In genomic region chr8:46216838-46217237, GRCm38 (mm10) we compare ENCODE assay signal across 8 mouse cellular contexts. TPM values are rescaled to one million over a fixed set of nuclear protein-coding genes. Genes with fewer than 3 reads are reported as not detected.
DNase-seq lines count a peak whose midpoint lies in the region; ATAC-seq and TF ChIP-seq lines count a peak whose summit lies in the region.

No protein-coding gene starts in this region.

- H3K4me1 ChIP-seq in hindbrain, embryonic 12.5 days: peaks cover 8% of the 10 kb centered on the region
- no peaks in the 10 kb centered on the region; the same call in 1 of the 2 replicates for H3K4me1 ChIP-seq in lung, postnatal 0 days (ENCODE audit: insufficient read depth, low read depth, low read length)

- no peak for TF ChIP-seq CTCF in lung, postnatal 0 days (IDR thresholded peaks at IDR 0.05)

- peak overlapping the region; percentile 32 for H3K4me3 ChIP-seq in hindbrain, embryonic 12.5 days
- peak overlapping the region; percentile 25; the same call in 1 of the 2 replicates for H3K4me3 ChIP-seq in lung, postnatal 0 days (ENCODE audit: low read depth, low read length)

- H3K4me2 ChIP-seq in hindbrain, embryonic 12.5 days (replicated peaks): peak overlapping the region; percentile 54
- peak overlapping the region; percentile 56 for H3K4me2 ChIP-seq in lung, postnatal 0 days (replicated peaks; ENCODE audit: low read depth, low read length)

- H3K9ac ChIP-seq in hindbrain, embryonic 12.5 days: peak overlapping the region; percentile 58
- H3K9ac ChIP-seq in lung, postnatal 0 days (replicated peaks; ENCODE audit: low read depth): 0 out of 2 replicates have a peak overlapping the region, but pooled peaks have one; percentile 19

- H3K9me3 ChIP-seq in hindbrain, embryonic 12.5 days (replicated peaks): no peaks in the 10 kb centered on the region
- H3K9me3 ChIP-seq in lung, postnatal 0 days (ENCODE audit: low read length): no peaks in the 10 kb centered on the region

- peak; percentile 87 for ATAC-seq in hindbrain, embryonic 12.5 days (ENCODE audit: low FRiP score)
- ATAC-seq in lung, postnatal 0 days: peak; percentile 67
- ATAC-seq in inflammation-experienced regulatory T-cells, adult 6 months: no peak

- peak; percentile 45 for DNase-seq in adrenal gland, adult 8-10 months
- DNase-seq in cerebellum, postnatal 14 days: peak; percentile 80 to 87
- peak; percentile 80 for DNase-seq in gastrocnemius, adult 18-20 months (ENCODE audit: low spot score)
- DNase-seq in layer of hippocampus, postnatal 25 days (ENCODE audit: extremely low spot score in 1 of 2, low spot score in 1 of 2): peak; percentile 39 to 54
- peak; percentile 29 for DNase-seq in lung, postnatal 0 days (ENCODE audit: low spot score)
- DNase-seq in right cerebral cortex, adult 2 months (ENCODE audit: low spot score in 2 of 2): peak; percentile 53 to 57

- 4% methylated on average over 14 of the region's 14 CpGs for WGBS in hindbrain, embryonic 12.5 days
- WGBS in lung, postnatal 0 days: 4% methylated on average over 14 of the region's 14 CpGs

- no peak for TF ChIP-seq EP300 in lung, postnatal 0 days (IDR thresholded peaks at IDR 0.05)

- H3K27me3 ChIP-seq in hindbrain, embryonic 12.5 days: peaks cover 20% of the 10 kb centered on the region; the same call in 1 of the 2 replicates
- H3K27me3 ChIP-seq in lung, postnatal 0 days (replicated peaks; ENCODE audit: insufficient read depth, low read length): no peaks in the 10 kb centered on the region

- H3K36me3 ChIP-seq in hindbrain, embryonic 12.5 days: no peaks in the 10 kb centered on the region
- H3K36me3 ChIP-seq in lung, postnatal 0 days (ENCODE audit: insufficient read depth, low read length): no peaks in the 10 kb centered on the region

- H3K27ac ChIP-seq in hindbrain, embryonic 12.5 days: peak overlapping the region; percentile 64
- no peak overlapping the region for H3K27ac ChIP-seq in lung, postnatal 0 days (ENCODE audit: low read length)

RNA-seq across cellular contexts. Expression of gene Slc25a4, which starts 5.8 kb away (rescaled TPM):
- total RNA-seq in adrenal gland, adult 8-10 months (2022): 100 to 1,000 TPM; 161 to 210 (median 183) TPM
- total RNA-seq in gastrocnemius, adult 18-20 months (2021): 1,000 to 10,000 TPM; 2,853 to 2,971 TPM
- 561 and 574 TPM in 2 replicates for polyA plus RNA-seq in hindbrain, embryonic 12.5 days (2016; fragmentation: Nextera tagmentation; extraction: Ambion mirVana)
- 100 to 1,000 TPM; 582 to 631 TPM for total RNA-seq in layer of hippocampus, postnatal 25 days (2021)
- polyA plus RNA-seq in lung, postnatal 0 days (2015; fragmentation: Nextera tagmentation; extraction: Ambion mirVana): 292 and 307 TPM in 2 replicates
- polyA plus RNA-seq in inflammation-experienced regulatory T-cells, adult 6 months (2017; shearing (Covaris generic)): 100 to 1,000 TPM; 166 to 235 (median 173) TPM

Comparison
In these comparisons a context has a peak if more than half of its experiments do, and no peak if none do; other contexts are left out.
1. DNase-seq: peak in every context shown above with its lines; median percentile 84 in cerebellum, postnatal 14 days; 80 in gastrocnemius, adult 18-20 months; 55 in right cerebral cortex, adult 2 months; 46 in layer of hippocampus, postnatal 25 days; 45 in adrenal gland, adult 8-10 months; 29 in lung, postnatal 0 days.
2. RNA of gene Slc25a4, which starts 5.8 kb away (total RNA-seq): 2,853 to 2,971 TPM in gastrocnemius, adult 18-20 months; 582 to 631 TPM in layer of hippocampus, postnatal 25 days and 161 to 210 TPM in adrenal gland, adult 8-10 months; every median in the first group is over 4 times any median in the second.